Mouse (Mus musculus): ENCODE measurements at regions not wholly inside any gene's neighbourhood (a gene's known extent, or its start where the extent isn't known, plus 50 kb on each side); places are given as distances from the start of the nearest gene placed in this dataset.

GRCm38 (mm10) chr9:67610696-67611095 lies 51.2 kb upstream of the Tln2 start:
- H3K4me3 ChIP-seq (ENCODE audit: low read depth, low read length): no peak overlapping the region
- H3K4me1 ChIP-seq (ENCODE audit: control insufficient read depth, insufficient read depth, low read length): no peaks in the 10 kb centered on the region
- no peak overlapping the region for H3K27ac ChIP-seq (ENCODE audit: low read length)
- WGBS: 93% methylated on average over 6 of the region's 6 CpGs
- H3K27me3 ChIP-seq (ENCODE audit: control insufficient read depth, insufficient read depth, low read length): no peaks in the 10 kb centered on the region
- no peak overlapping the region for H3K9ac ChIP-seq (replicated peaks; ENCODE audit: low read depth, low read length)
- no peaks in the 10 kb centered on the region for H3K9me3 ChIP-seq (ENCODE audit: control insufficient read depth, low read depth, low read length)
- H3K36me3 ChIP-seq (ENCODE audit: control insufficient read depth, insufficient read depth, low read length): no peaks in the 10 kb centered on the region
- ATAC-seq (ENCODE audit: insufficient number of reproducible peaks, insufficient read depth, low FRiP score, low read depth): no peak
- H3K4me2 ChIP-seq (replicated peaks; ENCODE audit: low read depth, low read length): no peak overlapping the region

DNA sequence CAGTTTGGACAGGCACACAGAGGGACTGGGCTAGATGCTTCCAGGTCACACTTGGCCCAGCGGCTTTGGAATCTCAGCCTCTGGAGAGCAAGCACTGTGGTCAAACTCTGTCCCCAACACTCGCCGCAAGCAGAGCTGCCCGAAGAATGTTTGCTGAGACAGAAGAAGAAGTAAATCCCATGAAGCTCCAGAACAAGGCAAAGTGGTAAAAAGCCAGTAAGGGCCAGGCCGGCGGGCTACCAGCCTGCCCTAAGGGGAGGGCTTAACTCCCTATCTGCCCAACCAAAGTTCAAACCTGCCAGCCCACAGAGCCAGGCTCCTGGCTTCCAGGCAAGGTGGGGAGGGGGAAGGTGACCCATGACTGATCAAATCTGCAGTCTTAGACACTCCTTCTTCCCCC lies 52.2 kb upstream of the Tln2 start:
- Histone ChIP-seq H3K4me1 (ENCODE audit: control insufficient read depth, insufficient read depth, low read length) (no peaks in the 10 kb centered on the region), H3K4me2 (replicated peaks; ENCODE audit: low read depth, low read length) (no peak overlapping the region), H3K36me3 (ENCODE audit: control insufficient read depth, insufficient read depth, low read length) (no peaks in the 10 kb centered on the region), H3K4me3 (ENCODE audit: low read depth, low read length) (no peak overlapping the region), H3K27me3 (ENCODE audit: control insufficient read depth, insufficient read depth, low read length) (no peaks in the 10 kb centered on the region), H3K9me3 (ENCODE audit: control insufficient read depth, low read depth, low read length) (no peaks in the 10 kb centered on the region), H3K9ac (replicated peaks; ENCODE audit: low read depth, low read length) (no peak overlapping the region), H3K27ac (ENCODE audit: low read length) (no peak overlapping the region)
- 81% methylated on average over 6 of the region's 6 CpGs for WGBS
- no peak for ATAC-seq (ENCODE audit: insufficient number of reproducible peaks, insufficient read depth, low FRiP score, low read depth)

DNA sequence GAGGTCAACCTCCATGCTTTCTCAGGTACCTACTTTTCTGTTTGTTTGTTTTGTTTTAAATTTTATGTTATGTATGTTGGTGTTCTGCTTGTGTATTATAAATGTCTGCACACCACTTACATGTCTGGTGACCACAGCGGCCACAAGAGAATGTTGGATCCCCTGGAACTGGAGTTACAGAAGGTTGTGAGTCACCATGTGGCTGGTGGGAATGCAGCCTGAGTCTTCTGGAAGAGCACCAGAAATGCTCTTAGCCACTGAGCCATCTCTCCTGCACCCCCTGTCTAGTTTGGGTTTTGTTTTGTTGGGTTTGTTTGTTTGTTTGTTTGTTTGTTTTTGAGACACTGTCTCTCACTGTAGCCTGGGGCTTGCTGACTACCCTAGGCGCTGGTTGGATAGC lies 52.6 kb upstream of the Tln2 start:
- no peak overlapping the region for H3K27ac ChIP-seq (ENCODE audit: low read length)
- H3K9ac ChIP-seq (replicated peaks; ENCODE audit: low read depth, low read length): no peak overlapping the region
- no peaks in the 10 kb centered on the region for H3K9me3 ChIP-seq (ENCODE audit: control insufficient read depth, low read depth, low read length)
- H3K27me3 ChIP-seq (ENCODE audit: control insufficient read depth, insufficient read depth, low read length): no peaks in the 10 kb centered on the region
- no peak for ATAC-seq (ENCODE audit: insufficient number of reproducible peaks, insufficient read depth, low FRiP score, low read depth)
- WGBS: 97% methylated on average over 2 of the region's 2 CpGs
- no peak overlapping the region for H3K4me3 ChIP-seq (ENCODE audit: low read depth, low read length)
- no peaks in the 10 kb centered on the region for H3K4me1 ChIP-seq (ENCODE audit: control insufficient read depth, insufficient read depth, low read length)
- no peak overlapping the region for H3K4me2 ChIP-seq (replicated peaks; ENCODE audit: low read depth, low read length)
- no peaks in the 10 kb centered on the region for H3K36me3 ChIP-seq (ENCODE audit: control insufficient read depth, insufficient read depth, low read length)

GRCm38 (mm10) chr9:67614068-67614727 lies 54.7 kb upstream of the Tln2 start:
- H3K4me1 ChIP-seq (ENCODE audit: control insufficient read depth, insufficient read depth, low read length): peaks cover 4% of the 10 kb centered on the region
- H3K9me3 ChIP-seq (ENCODE audit: control insufficient read depth, low read depth, low read length): no peaks in the 10 kb centered on the region
- no peak for ATAC-seq (ENCODE audit: insufficient number of reproducible peaks, insufficient read depth, low FRiP score, low read depth)
- no peak overlapping the region for H3K4me2 ChIP-seq (replicated peaks; ENCODE audit: low read depth, low read length)
- H3K36me3 ChIP-seq (ENCODE audit: control insufficient read depth, insufficient read depth, low read length): no peaks in the 10 kb centered on the region
- WGBS: 69% methylated on average over 2 of the region's 2 CpGs
- no peaks in the 10 kb centered on the region for H3K27me3 ChIP-seq (ENCODE audit: control insufficient read depth, insufficient read depth, low read length)
- no peak overlapping the region for H3K4me3 ChIP-seq (ENCODE audit: low read depth, low read length)
- no peak overlapping the region for H3K9ac ChIP-seq (replicated peaks; ENCODE audit: low read depth, low read length)
- H3K27ac ChIP-seq (ENCODE audit: low read length): no peak overlapping the region

GRCm38 (mm10) chr9:67616207-67616606 lies 56.7 kb upstream of the Tln2 start:
- Histone ChIP-seq H3K27ac (ENCODE audit: low read length) (no peak overlapping the region), H3K9ac (replicated peaks; ENCODE audit: low read depth, low read length) (no peak overlapping the region), H3K4me2 (replicated peaks; ENCODE audit: low read depth, low read length) (no peak overlapping the region), H3K9me3 (ENCODE audit: control insufficient read depth, low read depth, low read length) (no peaks in the 10 kb centered on the region), H3K36me3 (ENCODE audit: control insufficient read depth, insufficient read depth, low read length) (no peaks in the 10 kb centered on the region), H3K27me3 (ENCODE audit: control insufficient read depth, insufficient read depth, low read length) (no peaks in the 10 kb centered on the region), H3K4me3 (ENCODE audit: low read depth, low read length) (no peak overlapping the region), H3K4me1 (ENCODE audit: control insufficient read depth, insufficient read depth, low read length) (peaks cover 8% of the 10 kb centered on the region)
- 75% methylated on average over 2 of the region's 2 CpGs for WGBS
- ATAC-seq (ENCODE audit: insufficient number of reproducible peaks, insufficient read depth, low FRiP score, low read depth): no peak

DNA sequence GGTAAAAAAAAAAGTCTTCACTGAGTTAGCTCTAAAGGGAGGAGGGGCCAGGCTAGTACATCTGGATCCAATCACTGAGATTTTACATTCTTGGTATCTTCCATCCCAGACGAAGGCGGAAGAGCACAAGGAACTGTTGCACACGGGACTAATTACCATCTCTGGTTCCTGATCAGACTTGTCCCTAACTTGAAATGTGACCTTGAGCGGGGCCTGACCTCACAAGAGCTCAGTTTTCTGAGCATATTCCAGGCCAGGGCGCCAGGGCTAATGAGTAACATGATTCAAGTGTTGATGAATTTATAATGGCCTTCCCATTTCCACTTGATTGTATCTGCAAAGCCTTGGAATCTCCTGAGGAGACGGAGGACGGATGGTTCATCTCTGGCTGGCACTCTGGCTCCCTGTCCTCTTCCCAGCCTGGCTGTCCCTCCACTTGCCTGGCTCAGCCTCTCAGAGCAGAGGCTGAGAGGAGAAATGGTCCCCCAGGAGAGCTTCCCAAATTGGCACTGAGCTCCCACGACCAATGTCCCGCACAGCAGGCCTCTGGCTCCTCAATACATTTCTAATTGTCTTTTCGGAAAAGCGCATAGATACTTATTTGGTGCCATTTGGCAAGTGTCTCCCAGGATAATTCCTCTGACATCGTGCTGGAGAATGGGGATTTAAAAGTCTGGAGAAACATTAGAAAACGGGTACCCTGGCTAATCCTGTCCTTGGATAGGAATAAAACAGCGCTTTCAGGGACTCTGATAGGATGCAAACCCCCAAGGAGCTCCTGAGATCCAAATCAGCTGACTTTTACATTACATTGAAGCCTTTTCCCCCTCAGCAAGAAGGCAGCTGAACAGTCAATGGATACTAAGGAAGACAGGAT lies 58.1 kb upstream of the Tln2 start:
- Histone ChIP-seq H3K4me3 (ENCODE audit: low read depth, low read length) (no peak overlapping the region), H3K9me3 (ENCODE audit: control insufficient read depth, low read depth, low read length) (no peaks in the 10 kb centered on the region), H3K4me1 (ENCODE audit: control insufficient read depth, insufficient read depth, low read length) (peaks cover 10% of the 10 kb centered on the region), H3K9ac (replicated peaks; ENCODE audit: low read depth, low read length) (no peak overlapping the region), H3K36me3 (ENCODE audit: control insufficient read depth, insufficient read depth, low read length) (no peaks in the 10 kb centered on the region), H3K27ac (ENCODE audit: low read length) (no peak overlapping the region), H3K4me2 (replicated peaks; ENCODE audit: low read depth, low read length) (no peak overlapping the region), H3K27me3 (ENCODE audit: control insufficient read depth, insufficient read depth, low read length) (no peaks in the 10 kb centered on the region)
- no peak for ATAC-seq (ENCODE audit: insufficient number of reproducible peaks, insufficient read depth, low FRiP score, low read depth)
- 57% methylated on average over 14 of the region's 14 CpGs for WGBS

DNA sequence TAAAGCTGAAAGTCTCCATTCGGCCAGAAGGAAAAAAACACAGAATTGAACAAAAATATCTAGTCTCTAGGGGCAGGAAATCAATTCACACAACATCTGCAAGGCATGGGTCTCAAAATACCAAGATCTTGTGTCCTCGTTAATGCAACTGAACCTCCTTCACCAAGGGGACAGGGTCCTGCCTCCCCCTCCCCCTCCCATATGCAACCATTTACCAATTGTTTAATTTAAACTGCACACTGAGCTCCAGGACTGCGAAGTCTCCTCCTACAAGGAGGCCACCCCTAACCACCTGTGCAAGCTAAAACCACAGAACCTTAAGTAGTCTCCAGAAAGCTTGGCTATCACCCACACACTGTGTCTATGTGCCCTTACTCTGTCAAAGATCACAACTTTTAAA lies 61.4 kb upstream of the Tln2 start:
- no peak for ATAC-seq (ENCODE audit: insufficient number of reproducible peaks, insufficient read depth, low FRiP score, low read depth)
- 48% methylated on average over 3 of the region's 3 CpGs for WGBS
- Histone ChIP-seq H3K36me3 (ENCODE audit: control insufficient read depth, insufficient read depth, low read length) (no peaks in the 10 kb centered on the region), H3K4me3 (ENCODE audit: low read depth, low read length) (no peak overlapping the region), H3K4me1 (ENCODE audit: control insufficient read depth, insufficient read depth, low read length) (peaks cover 10% of the 10 kb centered on the region), H3K4me2 (replicated peaks; ENCODE audit: low read depth, low read length) (no peak overlapping the region), H3K27ac (ENCODE audit: low read length) (no peak overlapping the region), H3K27me3 (ENCODE audit: control insufficient read depth, insufficient read depth, low read length) (no peaks in the 10 kb centered on the region), H3K9me3 (ENCODE audit: control insufficient read depth, low read depth, low read length) (no peaks in the 10 kb centered on the region), H3K9ac (replicated peaks; ENCODE audit: low read depth, low read length) (no peak overlapping the region)

GRCm38 (mm10) chr9:67627196-67627595 lies 67.7 kb upstream of the Tln2 start:
- 63% methylated on average over 2 of the region's 2 CpGs for WGBS
- H3K36me3 ChIP-seq (ENCODE audit: control insufficient read depth, insufficient read depth, low read length): no peaks in the 10 kb centered on the region
- H3K27me3 ChIP-seq (ENCODE audit: control insufficient read depth, insufficient read depth, low read length): no peaks in the 10 kb centered on the region
- ATAC-seq (ENCODE audit: insufficient number of reproducible peaks, insufficient read depth, low FRiP score, low read depth): no peak
- H3K9me3 ChIP-seq (ENCODE audit: control insufficient read depth, low read depth, low read length): no peaks in the 10 kb centered on the region
- no peak overlapping the region for H3K4me2 ChIP-seq (replicated peaks; ENCODE audit: low read depth, low read length)
- H3K4me3 ChIP-seq (ENCODE audit: low read depth, low read length): no peak overlapping the region
- H3K27ac ChIP-seq (ENCODE audit: low read length): no peak overlapping the region
- H3K4me1 ChIP-seq (ENCODE audit: control insufficient read depth, insufficient read depth, low read length): peaks cover 9% of the 10 kb centered on the region; the same call in 1 of the 2 replicates
- H3K9ac ChIP-seq (replicated peaks; ENCODE audit: low read depth, low read length): no peak overlapping the region

All from stomach, embryonic 14.5 days (tissue).